ENCODE assay signal across 23 mouse cellular contexts in genomic region chr5:77084418-77084817, GRCm38 (mm10). TPM values are rescaled to one million over a fixed set of nuclear protein-coding genes. Genes with fewer than 3 reads are reported as not detected.
DNase-seq lines count a peak whose midpoint lies in the region; ATAC-seq and TF ChIP-seq lines count a peak whose summit lies in the region.
"Had no signal": no experiment of that assay in that cellular context is flagged by ENCODE, and none has a peak within 500 bp of the region (broad histone marks: within the 10 kb centered on the region; RNA-seq: fewer than 3 reads in every experiment).

No protein-coding gene starts in this region.

- no peak overlapping the region for H3K9ac ChIP-seq in midbrain, embryonic 11.5 days (ENCODE audit: low read length)
- H3K9ac ChIP-seq in CH12.LX (ENCODE audit: insufficient read depth, low read depth) (no peak overlapping the region), ES-E14 (ENCODE audit: insufficient read depth, low read depth, low read length, poor library complexity, severe bottlenecking) (no peak overlapping the region)
- H3K9ac ChIP-seq: embryonic facial prominence, embryonic 13.5 days; embryonic facial prominence, embryonic 15.5 days; forebrain, embryonic 13.5 days had no signal

- no peak overlapping the region for H3K4me3 ChIP-seq in midbrain, embryonic 11.5 days (ENCODE audit: low read depth, low read length)
- no peak overlapping the region for H3K4me3 ChIP-seq in midbrain, embryonic 10.5 days
- no peak overlapping the region for H3K4me3 ChIP-seq in CH12.LX (replicated peaks in 1 of 3; ENCODE audit: low read depth in 2 of 3, low read length in 2 of 3, poor library complexity in 1 of 3)
- H3K4me3 ChIP-seq in ES-E14 (ENCODE audit: insufficient read depth in 1 of 2, low read depth in 1 of 2, low read length in 2 of 2, poor library complexity in 1 of 2, severe bottlenecking in 1 of 2) = no peak overlapping the region
- H3K4me3 ChIP-seq: embryonic facial prominence, embryonic 13.5 days; embryonic facial prominence, embryonic 15.5 days; erythroblast, embryonic 14.5 days; forebrain, embryonic 10.5 days; forebrain, embryonic 13.5 days had no signal

- no peaks in the 10 kb centered on the region for H3K36me3 ChIP-seq in midbrain, embryonic 11.5 days (ENCODE audit: control insufficient read depth, insufficient read depth, low read length)
- no peaks in the 10 kb centered on the region for H3K36me3 ChIP-seq in midbrain, embryonic 10.5 days
- peaks cover 3 to 23% of the 10 kb centered on the region in 2 experiments for H3K36me3 ChIP-seq in CH12.LX (replicated peaks in 1 of 2; ENCODE audit: control insufficient read depth in 1 of 2, insufficient read depth in 1 of 2, low read length in 1 of 2)
- H3K36me3 ChIP-seq in ES-E14 (ENCODE audit: control insufficient read depth, insufficient read depth, low read length, poor library complexity, severe bottlenecking) = no peaks in the 10 kb centered on the region
- H3K36me3 ChIP-seq: embryonic facial prominence, embryonic 13.5 days; embryonic facial prominence, embryonic 15.5 days had no signal

- in situ Hi-C loops in CH12.LX (cut with MboI; ENCODE audit: low pct_ligation_motif_present, low pct_unique_long_range_greater_than_20kb, low sequenced_read_pairs) = no loop called here
- in situ Hi-C loops in ES-E14 (cut with MboI; ENCODE audit: low sequenced_read_pairs in 2 of 2, unreplicated experiment in 2 of 2) = no loop called here

- H3K27ac ChIP-seq in midbrain, embryonic 11.5 days (ENCODE audit: low read depth, low read length) = no peak overlapping the region
- H3K27ac ChIP-seq in midbrain, embryonic 10.5 days (replicated peaks) = no peak overlapping the region
- H3K27ac ChIP-seq in CH12.LX (ENCODE audit: insufficient read depth, low read depth) = no peak overlapping the region
- no peak overlapping the region for H3K27ac ChIP-seq in ES-E14 (ENCODE audit: insufficient read depth, low read depth, low read length, poor library complexity, severe bottlenecking)
- H3K27ac ChIP-seq: embryonic facial prominence, embryonic 13.5 days; embryonic facial prominence, embryonic 15.5 days; forebrain, embryonic 10.5 days; forebrain, embryonic 13.5 days had no signal

- DNase-seq in midbrain, embryonic 11.5 days (ENCODE audit: low spot score, missing footprints) = peak; percentile 49
- DNase-seq in midbrain, embryonic 10.5 days (ENCODE audit: low spot score) = no peak
- DNase-seq in CH12.LX (ENCODE audit: extremely low read depth) (no peak), ES-E14 (ENCODE audit: low read depth, low spot score) (no peak)
- DNase-seq in retina, postnatal 1 day = no peak
- no peak for DNase-seq in adrenal gland, adult 2 months
- DNase-seq: adrenal gland, postnatal 10 days; adrenal gland, postnatal 25 days; cerebellum, adult 11 months; cerebellum, adult 18-20 months; cerebellum, adult 8-10 months; cerebellum, adult 9-11 months; cerebellum, postnatal 14 days; cerebellum, postnatal 36 days; embryo, embryonic 11 days had no signal

- no peaks in the 10 kb centered on the region for H3K4me1 ChIP-seq in midbrain, embryonic 11.5 days (ENCODE audit: control insufficient read depth, insufficient read depth, low read length)
- no peaks in the 10 kb centered on the region for H3K4me1 ChIP-seq in midbrain, embryonic 10.5 days
- no peaks in the 10 kb centered on the region for H3K4me1 ChIP-seq in CH12.LX (ENCODE audit: control insufficient read depth in 1 of 2, insufficient read depth in 2 of 2)
- peaks cover 0 to 2% of the 10 kb centered on the region in 2 experiments; a peak in 1 of 4 replicates for H3K4me1 ChIP-seq in ES-E14 (ENCODE audit: control insufficient read depth in 2 of 2, insufficient read depth in 2 of 2, low read length in 2 of 2, poor library complexity in 1 of 2)
- H3K4me1 ChIP-seq: embryonic facial prominence, embryonic 13.5 days; embryonic facial prominence, embryonic 15.5 days; forebrain, embryonic 13.5 days had no signal

- H3K79me2 ChIP-seq in CH12.LX (replicated peaks; ENCODE audit: control insufficient read depth, extremely low read depth, insufficient read depth, poor library complexity, severe bottlenecking) = no peaks in the 10 kb centered on the region

- no peaks in the 10 kb centered on the region for H3K27me3 ChIP-seq in midbrain, embryonic 11.5 days (ENCODE audit: control insufficient read depth, insufficient read depth, low read length)
- H3K27me3 ChIP-seq in midbrain, embryonic 10.5 days (ENCODE audit: low read depth, poor library complexity, severe bottlenecking) = peaks cover 11% of the 10 kb centered on the region
- H3K27me3 ChIP-seq in CH12.LX (replicated peaks) = no peaks in the 10 kb centered on the region
- H3K27me3 ChIP-seq: embryonic facial prominence, embryonic 13.5 days; embryonic facial prominence, embryonic 15.5 days had no signal

- no peaks in the 10 kb centered on the region for H3K9me3 ChIP-seq in midbrain, embryonic 11.5 days (ENCODE audit: control insufficient read depth, low read length)
- no peaks in the 10 kb centered on the region for H3K9me3 ChIP-seq in midbrain, embryonic 10.5 days (replicated peaks)
- H3K9me3 ChIP-seq in CH12.LX (replicated peaks; ENCODE audit: low read length) (no peaks in the 10 kb centered on the region), ES-E14 (ENCODE audit: control insufficient read depth, insufficient read depth, low read depth, low read length) (no peaks in the 10 kb centered on the region)
- H3K9me3 ChIP-seq: embryonic facial prominence, embryonic 13.5 days; embryonic facial prominence, embryonic 15.5 days; forebrain, embryonic 10.5 days; forebrain, embryonic 13.5 days had no signal

- no peak overlapping the region for H3K4me2 ChIP-seq in midbrain, embryonic 11.5 days
- H3K4me2 ChIP-seq in CH12.LX (ENCODE audit: insufficient read depth, low read depth, poor library complexity, severe bottlenecking) = no peak overlapping the region
- H3K4me2 ChIP-seq: embryonic facial prominence, embryonic 13.5 days; embryonic facial prominence, embryonic 15.5 days; forebrain, embryonic 13.5 days had no signal

- TF ChIP-seq EP300 in CH12.LX (IDR thresholded peaks at IDR 0.05; ENCODE audit: low read length) = no peak

- WGBS in midbrain, embryonic 11.5 days = 90% methylated on average over 4 of the region's 4 CpGs
- 96% methylated on average over 4 of the region's 4 CpGs for WGBS in midbrain, embryonic 10.5 days

- TF ChIP-seq POLR2A in CH12.LX (IDR thresholded peaks at IDR 0.05; ENCODE audit: low read depth, low read length) = no peak

- no peak for TF ChIP-seq CTCF in CH12.LX (conservative IDR thresholded peaks at IDR 0.05 in 1 of 2, IDR thresholded peaks at IDR 0.05 in 1 of 2; ENCODE audit: low read depth in 2 of 2, low read length in 2 of 2)

- ATAC-seq in midbrain, embryonic 11.5 days (ENCODE audit: low FRiP score) = no peak
- ATAC-seq: activated CD4-positive, CD25-positive, alpha-beta regulatory T cell, adult 4 months; forebrain, embryonic 13.5 days; forebrain, embryonic 16.5 days; Patski had no signal

- dilution Hi-C loops in CH12.LX (cut with MboI; ENCODE audit: extremely low pct_ligation_motif_present, extremely low pct_unique_long_range_greater_than_20kb, low sequenced_read_pairs) = no loop called here

- TF ChIP-seq RAD21 in CH12.LX (IDR thresholded peaks at IDR 0.05; ENCODE audit: low read depth, low read length) = no peak

TF ChIP-seq in CH12.LX, 34 proteins besides CTCF, POLR2A, EP300 and RAD21:
- TF ChIP-seq ZMIZ1 (IDR thresholded peaks at IDR 0.05; ENCODE audit: low read depth, low read length) (no peak), MAFK (IDR thresholded peaks at IDR 0.05; ENCODE audit: insufficient replicate concordance, low read length) (peak; percentile 95), IRF4 (IDR thresholded peaks at IDR 0.05; ENCODE audit: low read depth, low read length) (no peak), USF2 (conservative IDR thresholded peaks at IDR 0.05; ENCODE audit: low read depth, low read length) (no peak)

TF ChIP-seq in ES-E14, 5 proteins besides CTCF, POLR2A, EP300 and RAD21:
- peak; percentile 99 for TF ChIP-seq MAFK (IDR thresholded peaks at IDR 0.05; ENCODE audit: insufficient read depth, low read depth, low read length)
- no peak for TF ChIP-seq HCFC1 (IDR thresholded peaks at IDR 0.05; ENCODE audit: borderline replicate concordance, insufficient read depth, low read length)

RNA-seq across cellular contexts. Expression of gene Hopx, which starts 30.5 kb away (rescaled TPM):
- polyA plus RNA-seq in midbrain, embryonic 11.5 days (2014; fragmentation: Nextera tagmentation; extraction: Ambion mirVana) = 0.37 TPM in 1 of 2 replicates, not detected in the other
- polyA plus RNA-seq in midbrain, embryonic 10.5 days (2016; fragmentation: Nextera tagmentation; extraction: Ambion mirVana) = 0.14 TPM in 1 of 2 replicates, not detected in the other
- total RNA-seq in CH12.LX (2012; rRNA removed) (22.2 and 26.4 TPM in 2 replicates), CH12.LX (2014; rRNA removed) (19.6 and 20.0 TPM in 2 replicates), ES-E14 (2012; rRNA removed) (3.9 and 4.9 TPM in 2 replicates)
- 15.1 and 17.6 TPM in 2 replicates for polyA plus RNA-seq in CH12.LX (2012; ENCODE audit: insufficient read length, low read depth)
- total RNA-seq in adrenal gland, adult 2 months (2021) = 1 to 10 TPM; 1.8 to 3.4 TPM
- 4.0 and 8.8 TPM in 2 replicates for polyA plus RNA-seq in adrenal gland, adult 2 months (2012; rRNA removed)
- polyA plus RNA-seq: Patski had no signal
